Mouse (Mus musculus): ENCODE measurements around the gene Insl3.
"Not testable (repeated sequence)": the region's sequence is repeated elsewhere in the genome, so short reads cannot be mapped to it uniquely, and the experiment has no call there.

Gene Insl3

DNA sequence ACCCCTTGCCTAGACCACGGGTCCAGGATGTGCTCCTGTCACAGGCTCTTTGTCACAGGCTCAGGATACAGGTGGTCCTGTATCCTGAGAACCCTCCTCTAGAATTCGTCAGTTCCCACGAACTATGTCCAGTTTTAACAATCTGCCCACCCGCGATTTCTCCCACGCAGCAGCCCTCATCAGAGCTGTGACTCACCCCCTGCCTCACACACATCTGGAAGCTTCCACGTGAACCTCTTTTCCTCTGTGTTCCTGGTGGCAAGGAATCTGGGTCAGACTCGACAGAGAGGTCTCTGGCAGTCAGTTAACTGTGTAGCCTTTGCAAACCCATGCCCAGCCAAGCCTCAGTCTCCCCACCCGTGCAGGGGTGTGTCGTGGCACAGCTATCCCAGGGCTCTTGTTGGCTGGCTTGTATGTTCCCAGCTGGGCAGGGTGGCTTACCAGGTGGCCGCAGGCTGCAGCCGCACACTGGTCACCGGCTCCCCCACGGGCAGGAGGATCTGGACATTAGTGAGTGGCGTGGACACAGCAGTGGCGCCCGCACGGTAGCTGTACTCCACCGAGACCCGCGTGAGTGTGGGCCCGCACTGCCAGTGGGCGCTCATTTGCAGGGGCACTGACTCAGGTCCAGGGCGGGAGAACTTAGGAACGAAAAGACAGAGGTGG, 20.3 kb downstream of the Insl3 start:
- no peak for DNase-seq (ENCODE audit: low read depth, low spot score)

DNA sequence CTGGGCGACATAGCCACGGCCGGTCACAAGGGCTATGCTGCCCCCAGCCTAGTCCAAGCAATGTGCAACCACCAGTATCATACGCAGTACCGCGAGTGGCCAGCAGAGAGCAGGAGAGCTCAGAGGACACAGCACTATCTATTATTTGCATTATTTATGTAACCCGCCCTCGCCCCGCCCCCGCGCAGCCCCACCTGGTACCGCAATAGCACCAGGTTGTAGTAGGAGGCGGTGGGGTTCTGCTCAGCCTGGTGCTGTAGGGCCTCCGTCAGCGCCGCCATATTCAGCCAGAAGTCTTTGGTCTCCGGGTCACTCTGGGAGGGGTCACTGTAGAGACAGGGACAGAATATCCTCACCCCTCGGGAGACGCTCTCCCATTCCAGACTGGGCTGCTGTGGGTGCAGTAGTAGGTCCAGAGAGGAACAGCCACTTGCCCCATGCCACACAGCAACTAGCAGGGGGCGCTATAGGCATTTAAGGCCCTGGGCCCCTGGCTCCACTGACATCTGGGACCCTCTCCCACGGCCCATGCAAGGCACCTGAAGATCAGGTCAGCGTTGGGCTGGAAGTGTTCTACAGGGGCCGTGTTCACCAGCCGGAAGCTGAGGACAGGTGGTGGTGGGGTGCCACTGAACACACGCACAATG, 20.9 kb downstream of the Insl3 start:
- no peak for DNase-seq (ENCODE audit: low read depth, low spot score)

DNA sequence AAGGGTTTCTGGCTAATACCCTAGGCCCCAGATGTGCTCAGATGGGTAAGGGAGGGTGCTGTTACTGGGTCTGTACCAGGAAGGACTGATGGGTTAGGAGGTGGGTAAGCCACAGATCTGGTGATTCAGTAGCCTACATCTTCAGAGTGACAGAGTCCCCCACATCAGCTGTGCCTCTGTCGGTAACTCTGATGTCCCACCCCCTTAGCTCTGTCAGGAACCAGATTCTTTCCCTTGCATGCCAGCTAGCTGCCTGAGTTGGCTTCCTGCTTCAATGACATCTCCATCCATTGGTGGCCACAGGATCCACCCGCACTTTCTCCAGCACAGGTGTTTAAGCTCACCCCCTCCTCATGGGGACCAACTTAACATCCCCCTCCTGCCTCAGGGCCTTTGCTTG, 22.6 kb downstream of the Insl3 start:
- no peak for DNase-seq (ENCODE audit: low read depth, low spot score)

DNA sequence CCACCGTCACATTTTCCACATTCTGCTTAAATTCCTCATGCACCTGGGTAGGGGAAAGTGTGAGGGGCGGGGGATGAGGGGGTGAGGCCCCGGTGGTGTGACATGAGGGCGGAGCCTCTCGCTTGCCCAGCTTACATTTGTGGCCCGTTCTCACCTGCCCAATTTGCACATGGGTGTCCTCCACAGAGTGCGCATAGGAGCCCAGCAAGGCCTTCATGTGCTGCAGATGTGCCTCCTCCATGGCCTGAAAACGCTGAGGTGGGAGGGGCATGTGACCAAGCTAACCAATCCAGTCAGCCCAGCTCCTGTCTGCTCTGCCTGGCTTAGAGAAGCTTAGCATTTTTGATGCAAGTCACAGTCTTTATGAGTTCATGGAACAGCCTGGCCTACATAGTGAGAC, 26.5 kb downstream of the Insl3 start:
- no peak for DNase-seq (ENCODE audit: low read depth, low spot score)

DNA sequence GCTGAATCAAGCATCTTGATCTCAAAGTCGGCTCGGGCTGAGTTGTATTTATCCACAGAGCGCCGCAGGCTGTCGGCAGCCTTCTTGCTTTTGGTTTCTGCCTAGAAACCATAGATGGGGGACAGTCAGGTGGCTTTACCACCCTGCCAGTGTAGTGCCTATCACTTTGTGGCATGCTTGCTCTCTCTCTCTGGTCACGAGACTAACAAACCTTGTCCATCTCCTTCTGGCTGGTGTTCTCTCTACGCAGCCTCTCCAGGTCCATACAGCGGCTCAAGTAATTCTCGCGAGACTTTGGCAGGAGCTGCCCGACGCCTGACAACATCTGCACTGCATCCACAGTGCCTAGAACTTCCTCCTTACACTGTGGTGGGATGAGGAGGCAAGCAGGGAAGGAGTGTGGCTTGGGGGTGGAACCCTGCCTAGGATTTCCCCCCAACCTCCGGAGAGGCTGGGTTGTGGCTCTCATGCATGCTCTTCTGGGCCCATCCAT, 27.6 kb downstream of the Insl3 start:
- DNase-seq (ENCODE audit: low read depth, low spot score): no peak

DNA sequence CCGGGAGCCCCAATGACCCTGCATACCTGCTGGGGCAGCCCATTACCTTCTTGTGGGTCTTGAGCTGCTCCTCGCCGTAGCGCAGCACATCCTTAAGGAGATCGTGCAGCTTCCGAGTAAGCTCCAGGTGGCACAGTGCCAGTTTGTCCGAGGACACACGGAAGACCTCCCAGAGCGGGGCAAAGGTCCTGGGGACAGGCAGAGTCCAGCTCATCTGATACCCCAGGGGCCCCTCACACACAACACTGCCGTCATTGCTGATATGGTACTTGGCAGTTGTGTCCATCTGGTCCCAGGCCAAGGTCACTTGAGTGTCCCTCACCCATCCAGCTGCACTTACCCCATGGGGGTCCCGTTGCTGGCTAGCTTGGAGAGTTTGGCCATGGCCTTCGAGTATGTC, 28.1 kb downstream of the Insl3 start:
- DNase-seq (ENCODE audit: low read depth, low spot score): no peak

DNA sequence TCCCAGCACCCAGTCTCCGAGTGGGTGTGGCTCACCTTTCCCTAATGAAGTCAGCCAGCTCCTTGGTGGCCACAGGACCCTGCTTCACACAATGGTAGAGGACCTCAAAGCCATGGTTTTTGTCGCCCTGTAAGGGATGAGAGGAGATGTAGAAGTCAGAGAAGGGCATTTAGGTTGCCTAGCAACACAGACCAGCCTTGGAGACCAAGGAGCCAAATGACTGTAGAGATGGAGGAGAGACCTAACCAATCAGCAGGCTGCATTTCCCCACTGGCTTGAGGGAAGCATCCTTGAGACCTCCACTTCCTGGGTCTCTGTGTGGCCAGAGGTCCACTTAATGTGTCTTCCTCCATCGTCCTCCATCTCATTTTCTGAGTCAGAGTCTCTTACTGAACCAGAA, 29.2 kb downstream of the Insl3 start:
- DNase-seq (ENCODE audit: low read depth, low spot score): no peak

DNA sequence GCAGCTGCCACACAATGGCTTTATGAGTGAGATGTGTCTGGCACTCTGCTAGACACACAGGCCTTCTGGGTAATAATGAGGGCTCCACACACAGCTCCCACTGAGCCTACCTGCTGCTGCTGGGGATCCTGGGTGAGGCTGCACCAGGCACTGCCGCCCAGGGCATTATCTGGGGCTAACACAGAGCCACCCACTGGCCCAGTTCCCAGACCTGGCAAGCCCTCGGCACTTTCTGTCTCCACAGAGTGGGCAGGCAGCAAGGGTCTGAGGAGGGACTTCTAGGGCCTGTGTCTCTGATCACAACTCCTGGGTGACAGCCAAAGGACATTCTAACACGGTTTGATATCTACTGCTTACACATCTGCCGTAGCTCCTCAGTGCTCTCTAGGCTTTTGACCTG, 30.2 kb downstream of the Insl3 start:
- DNase-seq (ENCODE audit: low read depth, low spot score): no peak

DNA sequence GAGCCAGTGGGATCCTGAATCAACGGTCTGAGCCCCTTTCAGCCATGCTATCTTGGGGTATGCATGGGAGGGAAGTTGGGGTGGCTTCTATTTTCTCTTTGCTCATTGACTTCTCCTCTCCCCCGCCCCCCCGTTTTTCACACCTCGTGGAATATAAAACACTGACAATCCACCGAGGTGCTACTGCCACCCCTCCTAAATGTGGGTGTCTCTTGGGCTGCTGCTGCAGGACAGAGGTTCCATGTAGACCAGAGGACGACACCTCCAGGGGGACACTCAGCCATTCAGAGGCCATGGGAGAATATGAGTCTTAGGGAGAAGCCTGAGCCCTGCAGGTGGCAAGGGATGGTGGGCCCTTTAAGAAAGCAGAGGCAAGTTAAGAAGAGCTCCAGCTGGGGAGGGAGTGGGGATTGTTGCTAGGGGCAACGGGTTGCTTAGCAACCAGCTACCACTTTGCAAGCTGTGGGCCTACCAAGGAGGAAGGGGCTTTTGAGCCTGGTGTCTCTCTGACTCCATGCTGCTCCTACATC, 31.0 kb downstream of the Insl3 start:
- DNase-seq (ENCODE audit: low read depth, low spot score): peak; percentile 82

DNA sequence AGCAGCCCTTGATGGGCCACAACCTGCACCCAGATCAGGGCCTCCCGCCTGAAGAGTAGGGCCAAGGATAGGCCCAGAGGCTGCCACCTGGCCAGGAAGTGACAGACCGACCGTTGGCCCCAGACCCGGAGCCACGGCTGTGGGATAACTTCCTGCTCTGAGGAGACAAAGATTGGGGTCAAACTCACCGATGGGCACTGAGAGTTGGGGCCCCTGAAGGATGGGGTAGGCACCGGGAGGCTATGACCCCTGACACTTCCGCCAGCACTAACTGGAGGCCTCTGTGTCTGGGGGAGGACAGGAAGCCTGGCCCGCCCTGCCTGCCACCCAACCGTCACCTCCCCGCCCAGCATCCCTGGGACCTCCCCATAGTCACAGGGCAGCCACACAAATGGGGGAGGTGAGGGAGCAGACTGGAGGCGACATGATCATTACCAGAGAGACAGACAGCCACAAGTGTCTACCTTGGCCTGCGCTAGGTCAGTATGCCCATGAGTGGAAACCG, 34.1 kb downstream of the Insl3 start:
- DNase-seq (ENCODE audit: low read depth, low spot score): no peak

DNA sequence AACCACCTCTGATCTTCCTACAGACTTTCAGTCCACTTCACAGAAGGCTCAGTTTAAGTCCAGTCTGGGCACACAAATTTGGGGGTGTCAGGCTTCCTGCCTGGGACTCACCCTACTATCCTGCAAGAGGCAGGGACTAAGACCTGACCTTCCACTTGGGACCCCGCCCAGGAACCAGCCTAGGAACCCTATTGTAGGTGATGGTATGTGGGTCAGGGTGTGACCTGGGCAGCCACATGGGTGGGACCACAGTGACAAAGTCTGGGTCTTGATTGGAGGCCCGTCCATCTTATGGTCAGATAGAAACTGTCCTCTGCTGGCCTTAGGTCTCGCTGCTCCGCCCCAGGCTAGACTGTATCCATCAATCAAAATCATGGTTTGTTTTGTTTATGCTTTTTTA, 35.4 kb downstream of the Insl3 start:
- DNase-seq (ENCODE audit: low read depth, low spot score): no peak

DNA sequence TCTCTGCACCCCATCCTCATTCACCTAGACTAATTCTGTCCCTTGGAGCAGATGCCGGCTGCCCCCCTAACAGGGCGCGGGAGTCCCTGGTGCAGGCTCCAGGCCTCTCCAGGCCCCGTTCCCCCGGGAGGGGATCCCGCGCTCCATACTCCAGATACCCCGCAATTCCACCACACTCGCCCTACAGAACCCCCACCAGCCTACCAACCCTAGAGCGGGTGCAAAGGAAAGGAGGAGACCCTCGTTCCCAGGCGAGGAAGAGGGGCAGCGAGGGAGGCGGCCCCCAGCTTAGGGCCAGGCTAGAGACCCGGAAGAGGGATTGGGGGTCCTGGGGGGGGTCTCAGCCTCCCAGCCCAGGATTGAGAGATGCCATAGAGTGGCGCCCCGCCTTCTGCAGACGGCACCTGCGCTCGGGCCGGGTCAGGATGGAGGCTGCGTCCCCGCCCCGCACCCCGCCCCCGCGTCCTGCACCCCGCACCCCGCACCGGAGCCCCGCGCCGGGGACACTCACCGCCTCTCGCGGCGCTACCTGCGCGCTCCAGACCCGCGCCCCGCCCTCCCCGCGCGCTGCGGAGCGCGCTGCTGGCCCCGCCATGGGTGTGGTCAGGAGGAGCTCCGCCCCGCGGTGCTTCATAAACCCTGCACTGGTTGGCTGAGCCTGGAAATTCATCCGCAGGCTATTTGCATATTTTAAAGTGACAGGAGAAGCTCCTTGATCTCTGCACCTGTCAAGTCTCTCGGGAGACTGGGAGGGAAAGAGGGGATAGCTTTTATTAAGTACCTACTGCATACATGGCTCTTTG, 36.3 kb downstream of the Insl3 start, which contains the start of gene Fcho1:
Gene Fcho1, minus strand, starts transcription at position 595 of the 803 bp plus-strand sequence.
- peak; percentile 87 for DNase-seq (ENCODE audit: low read depth, low spot score)

DNA sequence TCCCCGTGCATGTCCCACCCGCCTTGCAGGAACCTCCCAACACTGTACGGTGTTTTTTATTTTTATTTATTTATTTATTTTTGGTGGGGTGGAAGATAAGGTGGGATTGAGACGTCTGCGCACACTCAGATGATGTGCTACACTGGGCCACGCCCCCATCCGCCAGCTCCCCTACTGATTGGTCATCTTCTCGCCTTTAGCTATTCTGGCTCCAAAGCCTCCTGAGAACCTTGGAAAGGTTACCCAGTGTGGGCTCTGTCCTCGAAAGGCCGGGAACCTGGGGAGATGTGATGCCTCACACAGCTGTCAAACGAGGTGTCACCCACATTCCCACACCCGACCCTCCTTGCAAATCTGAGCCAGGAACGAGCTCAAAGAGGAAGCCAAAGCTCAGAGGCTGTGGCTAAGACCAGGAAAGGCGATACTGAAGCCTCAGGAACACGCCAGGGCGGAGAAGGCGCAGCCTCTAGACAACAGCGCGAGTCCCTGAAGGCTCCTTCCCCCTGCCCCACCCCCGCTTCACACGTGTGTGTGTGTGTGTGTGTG, 39.3 kb downstream of the Insl3 start:
- no peak for DNase-seq (ENCODE audit: low read depth, low spot score)

DNA sequence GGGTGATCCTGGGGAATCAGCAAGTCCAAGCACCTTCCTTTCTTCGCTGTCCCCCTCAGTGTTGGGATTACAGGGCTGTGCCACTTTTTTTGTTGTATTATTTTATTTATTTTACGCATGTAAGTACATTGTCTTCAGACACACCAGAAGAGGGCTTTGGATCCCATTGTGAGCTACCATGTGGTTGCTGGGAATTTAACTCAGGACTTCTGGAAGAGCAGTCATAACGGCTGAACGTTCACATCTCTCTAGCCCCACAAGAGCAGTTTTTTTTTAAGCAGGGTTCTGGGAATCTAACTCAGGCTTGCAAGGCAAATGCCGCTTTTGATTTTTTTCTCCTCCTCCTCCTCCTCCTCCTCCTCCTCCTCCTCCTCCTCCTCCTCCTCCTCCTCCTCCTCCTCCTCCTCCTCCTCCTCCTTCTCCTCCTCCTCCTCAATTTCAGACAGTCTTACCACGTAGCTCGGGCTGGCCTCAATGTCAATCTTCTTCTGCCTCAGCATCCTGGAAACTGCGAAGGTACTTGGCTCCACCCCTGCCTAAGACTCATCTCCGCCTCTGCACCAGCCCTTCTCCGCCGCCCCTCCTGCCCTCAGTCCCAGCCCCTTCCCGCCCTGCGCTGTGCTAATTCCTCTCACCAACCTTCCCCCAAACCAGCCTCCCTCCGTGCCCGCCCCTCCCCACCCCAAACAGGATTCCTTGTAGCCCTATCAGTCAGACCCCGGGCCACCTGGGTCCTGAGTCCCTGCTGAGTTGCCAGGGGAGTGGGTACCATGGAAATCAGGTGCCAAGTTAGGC, 40.0 kb downstream of the Insl3 start:
- DNase-seq (ENCODE audit: low read depth, low spot score): no peak

DNA sequence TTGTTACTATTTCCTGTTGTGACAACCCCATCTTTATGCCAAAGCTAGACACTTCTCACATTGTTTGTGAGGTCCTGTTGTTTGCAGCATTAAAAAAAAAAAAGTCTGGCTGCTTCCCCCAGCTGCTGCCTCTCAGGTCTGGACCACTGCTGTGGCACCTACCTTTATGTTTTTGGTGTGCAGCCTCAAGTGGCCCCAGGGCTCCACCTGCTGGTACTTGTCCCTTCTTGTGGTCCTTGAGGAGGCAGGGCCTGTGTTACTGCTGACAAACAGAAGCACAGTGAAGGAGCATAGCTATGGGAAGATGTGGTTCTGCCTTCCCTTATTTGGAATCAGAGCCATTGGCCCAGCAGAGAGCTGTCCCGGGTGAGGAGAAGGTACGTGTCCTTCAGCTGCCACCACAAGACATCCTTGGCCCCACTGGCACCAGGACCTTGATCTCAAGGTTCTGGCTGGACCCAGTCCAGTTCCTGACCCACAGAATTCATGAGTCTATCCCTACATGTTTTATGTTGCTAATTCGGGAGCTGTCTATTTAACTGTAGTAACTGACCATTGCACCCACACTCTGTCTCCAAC, 42.7 kb downstream of the Insl3 start:
- no peak for DNase-seq (ENCODE audit: low read depth, low spot score)

DNA sequence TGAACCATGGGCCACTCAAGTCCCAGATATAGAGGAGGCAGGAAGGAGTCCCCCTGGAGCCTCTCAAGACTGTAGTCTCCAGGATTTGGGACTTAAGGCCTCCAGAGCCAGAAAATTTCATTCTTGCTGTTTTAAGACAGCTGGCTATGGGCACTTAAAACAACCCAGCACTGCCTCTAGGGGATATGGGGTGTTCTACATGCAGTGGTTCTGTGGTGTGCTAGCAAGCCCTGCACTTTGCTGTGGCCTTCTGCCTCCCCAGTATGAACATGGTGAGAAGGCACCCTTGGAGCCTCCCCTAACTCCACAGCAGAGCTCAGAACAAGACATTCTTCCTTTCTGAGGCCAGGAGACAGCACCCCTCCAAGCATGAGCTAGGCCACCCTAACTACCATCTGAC, 49.3 kb downstream of the Insl3 start:
- DNase-seq (ENCODE audit: low read depth, low spot score): not testable (repeated sequence)

All from telencephalon, adult 2 months (tissue).